Mouse (Mus musculus) CH12.LX (cell line): ENCODE measurements around the gene Xpo6. TPM values are rescaled to one million over a fixed set of nuclear protein-coding genes. Genes with fewer than 3 reads are reported as not detected.
A peak's percentile ranks its signal among the peaks of the same experiment; 100 is the strongest.

Experiments used
- DNase-seq: peaks from one replicate; pipeline ENCODE4 v3.0.0-alpha.2; 2013; ENCODE audit errors: extremely low read depth
- H3K27ac ChIP-seq: 2 replicates; pipeline ENCODE4 v1.5.1; 2012; ENCODE audit warnings: low read depth, mild to moderate bottlenecking, control low read depth, moderate library complexity; ENCODE audit not compliant: insufficient read depth
- H3K27me3 ChIP-seq: replicated peaks from 2 replicates; pipeline ENCODE3; 2012; ENCODE audit warnings: inconsistent platforms
- H3K36me3 ChIP-seq, 2 experiments: replicated peaks in 1 of 2; 2 replicates each; pipeline versions ENCODE3 to v1.6.1; 2012; ENCODE audit warnings: inconsistent platforms in 1 of 2, low read length in 1 of 2, mild to moderate bottlenecking in 1 of 2, mixed read lengths in 1 of 2, moderate library complexity in 1 of 2; ENCODE audit not compliant: control insufficient read depth in 1 of 2, insufficient read depth in 1 of 2
- H3K4me1 ChIP-seq, 2 experiments: 2 replicates each; pipeline ENCODE4 v1.6.1; 2012; ENCODE audit warnings: inconsistent platforms in 1 of 2, moderate library complexity in 1 of 2; ENCODE audit not compliant: insufficient read depth in 2 of 2, control insufficient read depth in 1 of 2
- H3K4me2 ChIP-seq: 2 replicates; pipeline ENCODE4 v1.6.1; 2012; ENCODE audit warnings: low read depth, mild to moderate bottlenecking, control low read depth; ENCODE audit not compliant: poor library complexity, insufficient read depth, severe bottlenecking
- H3K4me3 ChIP-seq, 3 experiments: fragments of 150-350 bp in 1 of 3; sonication (generic) in 1 of 3; replicated peaks in 1 of 3; 2 replicates each; pipeline versions ENCODE3 to v1.5.1; 2011 to 2012; ENCODE audit warnings: low read depth in 2 of 3, low read length in 2 of 3, mild to moderate bottlenecking in 2 of 3, moderate library complexity in 2 of 3, control low read depth in 1 of 3, improper control_type of control experiment in 1 of 3, inconsistent platforms in 1 of 3, mixed read lengths in 1 of 3; ENCODE audit not compliant: poor library complexity in 1 of 3
- H3K79me2 ChIP-seq: replicated peaks from 2 replicates; pipeline ENCODE4 v1.6.1; 2012; ENCODE audit warnings: mild to moderate bottlenecking, moderate library complexity; ENCODE audit not compliant: control insufficient read depth, poor library complexity, insufficient read depth, severe bottlenecking; ENCODE audit errors: extremely low read depth
- H3K9ac ChIP-seq: 2 replicates; pipeline ENCODE4 v1.6.1; 2012; ENCODE audit warnings: low read depth, mild to moderate bottlenecking, control low read depth, moderate library complexity; ENCODE audit not compliant: insufficient read depth
- H3K9me3 ChIP-seq: replicated peaks from 2 replicates; pipeline ENCODE3; 2012; ENCODE audit warnings: low read length, inconsistent platforms, mixed read lengths
- BHLHE40 ChIP-seq: IDR thresholded peaks from 2 replicates; pipeline ENCODE4 v1.6.1; 2011; ENCODE audit warnings: mild to moderate bottlenecking, low read depth, low read length, improper control_type of control experiment
- CHD1 ChIP-seq: IDR thresholded peaks from 2 replicates; pipeline ENCODE4 v1.6.1; 2012; ENCODE audit warnings: low read depth, low read length, improper control_type of control experiment, inconsistent platforms
- CTCF ChIP-seq, 2 experiments: IDR thresholded peaks in 1 of 2; conservative IDR thresholded peaks in 1 of 2; 2 replicates each; pipeline ENCODE4 v1.5.1; 2011 to 2012; ENCODE audit warnings: low read depth in 2 of 2, low read length in 2 of 2, improper control_type of control experiment in 1 of 2, inconsistent platforms in 1 of 2, mild to moderate bottlenecking in 1 of 2, moderate library complexity in 1 of 2
- E2F4 ChIP-seq: IDR thresholded peaks from 2 replicates; pipeline ENCODE4 v1.6.1; 2011; ENCODE audit warnings: low read depth, low read length, improper control_type of control experiment; ENCODE audit not compliant: insufficient replicate concordance
- ELF1 ChIP-seq: IDR thresholded peaks from 2 replicates; pipeline ENCODE4 v1.6.1; 2014; ENCODE audit warnings: low read depth, mild to moderate bottlenecking, inconsistent platforms, low read length, improper control_type of control experiment
- EP300 ChIP-seq: IDR thresholded peaks from 2 replicates; pipeline ENCODE4 v1.6.1; 2011; ENCODE audit warnings: low read length, improper control_type of control experiment
- GABPA ChIP-seq: IDR thresholded peaks from 2 replicates; pipeline ENCODE4 v1.6.1; 2012; ENCODE audit warnings: low read depth, low read length, improper control_type of control experiment, inconsistent platforms; ENCODE audit not compliant: insufficient replicate concordance
- HCFC1 ChIP-seq: IDR thresholded peaks from 2 replicates; pipeline ENCODE4 v1.6.1; 2012; ENCODE audit warnings: low read depth, mild to moderate bottlenecking, inconsistent platforms, low read length, improper control_type of control experiment
- IRF4 ChIP-seq: IDR thresholded peaks from 2 replicates; pipeline ENCODE4 v1.6.1; 2014; ENCODE audit warnings: low read depth, mild to moderate bottlenecking, inconsistent platforms, low read length, improper control_type of control experiment
- MAFK ChIP-seq: IDR thresholded peaks from 2 replicates; pipeline ENCODE4 v1.6.1; 2011; ENCODE audit warnings: low read length, improper control_type of control experiment; ENCODE audit not compliant: insufficient replicate concordance
- MAX ChIP-seq: IDR thresholded peaks from 2 replicates; pipeline ENCODE4 v1.6.1; 2011; ENCODE audit warnings: low read length, improper control_type of control experiment
- MAZ ChIP-seq: IDR thresholded peaks from 2 replicates; pipeline ENCODE4 v1.6.1; 2012; ENCODE audit warnings: low read depth, mild to moderate bottlenecking, inconsistent platforms, low read length, improper control_type of control experiment, moderate library complexity
- MXI1 ChIP-seq: IDR thresholded peaks from 2 replicates; pipeline ENCODE4 v1.6.1; 2011; ENCODE audit warnings: mild to moderate bottlenecking, low read depth, low read length, improper control_type of control experiment
- MYC ChIP-seq: IDR thresholded peaks from 2 replicates; pipeline ENCODE4 v1.6.1; 2011; ENCODE audit warnings: low read depth, mild to moderate bottlenecking, improper control_type of control experiment, low read length
- NELFE ChIP-seq: IDR thresholded peaks from 2 replicates; pipeline ENCODE4 v1.6.1; 2011; ENCODE audit warnings: low read depth, low read length, improper control_type of control experiment
- POLR2A ChIP-seq: IDR thresholded peaks from 2 replicates; pipeline ENCODE4 v1.6.1; 2011; ENCODE audit warnings: low read depth, mild to moderate bottlenecking, improper control_type of control experiment, low read length
- POLR2AphosphoS2 ChIP-seq: IDR thresholded peaks from 2 replicates; pipeline ENCODE4 v1.6.1; 2011; ENCODE audit warnings: low read depth, low read length, improper control_type of control experiment
- RAD21 ChIP-seq: IDR thresholded peaks from 2 replicates; pipeline ENCODE4 v1.6.1; 2011; ENCODE audit warnings: low read depth, mild to moderate bottlenecking, low read length, improper control_type of control experiment, moderate library complexity
- RCOR1 ChIP-seq: conservative IDR thresholded peaks from 2 replicates; pipeline ENCODE4 v1.6.1; 2012; ENCODE audit warnings: low read depth, mild to moderate bottlenecking, inconsistent platforms, low read length, improper control_type of control experiment
- SIN3A ChIP-seq: IDR thresholded peaks from 2 replicates; pipeline ENCODE4 v1.6.1; 2012; ENCODE audit warnings: low read length, improper control_type of control experiment, inconsistent platforms
- SMC3 ChIP-seq: IDR thresholded peaks from 2 replicates; pipeline ENCODE4 v1.6.1; 2011; ENCODE audit warnings: low read depth, low read length, improper control_type of control experiment
- TBP ChIP-seq: conservative IDR thresholded peaks from 2 replicates; pipeline ENCODE4 v1.6.1; 2011; ENCODE audit warnings: low read depth, low read length, improper control_type of control experiment
- UBTF ChIP-seq: IDR thresholded peaks from 2 replicates; pipeline ENCODE4 v1.6.1; 2012; ENCODE audit warnings: low read depth, mild to moderate bottlenecking, inconsistent platforms, low read length, improper control_type of control experiment, moderate library complexity
- ZKSCAN1 ChIP-seq: IDR thresholded peaks from 2 replicates; pipeline ENCODE4 v1.6.1; 2012; ENCODE audit warnings: low read depth, inconsistent platforms, low read length, improper control_type of control experiment, borderline replicate concordance
- ZNF384 ChIP-seq: IDR thresholded peaks from 2 replicates; pipeline ENCODE4 v1.6.1; 2012; ENCODE audit warnings: low read depth, low read length, improper control_type of control experiment, inconsistent platforms
- dilution Hi-C: fragments of 300-500 bp; cut with MboI; formaldehyde crosslinking; loops from 2 replicates; pipeline ENCODE4 v1.14.3; 2020; ENCODE audit warnings: low sequenced_read_pairs; ENCODE audit not compliant: extremely low pct_unique_long_range_greater_than_20kb, extremely low pct_ligation_motif_present
- in situ Hi-C: fragments of 300-500 bp; cut with MboI; formaldehyde crosslinking; loops from 3 replicates; pipeline ENCODE4 v1.14.3; 2019; ENCODE audit warnings: low sequenced_read_pairs, low pct_ligation_motif_present, low pct_unique_long_range_greater_than_20kb, mixed read lengths
- polyA plus RNA-seq: library from polyadenylated mRNA; unstranded; fragments of >175 nt; gene quantifications from 2 replicates; pipeline ENCODE4 v1.2.1, GENCODE M21; 2012; ENCODE audit warnings: low read depth; ENCODE audit not compliant: insufficient read length
- total RNA-seq, 2 experiments: library from RNA; depleted of rRNA; stranded (reverse); fragments of 300-350 nt in 1 of 2; fragments of >200 nt in 1 of 2; gene quantifications; 2 replicates each; pipeline ENCODE4 v1.2.3; 2012 to 2014

Gene Xpo6
- total and polyA plus RNA-seq, 3 experiments = 49.9 to 149 (median 79.1) TPM

GRCm38 (mm10) chr7:126093162-126093561 is 107.1 kb downstream of the Xpo6 start:
- TF ChIP-seq EP300 (no peak), ZKSCAN1 (no peak), SIN3A (no peak), MXI1 (no peak), MAX (no peak), ZNF384 (no peak), ELF1 (no peak), GABPA (no peak), MYC (no peak), TBP (no peak), MAZ (no peak), CHD1 (no peak)
- in situ Hi-C loops (no loop called here), dilution Hi-C loops (no loop called here)
- Histone ChIP-seq H3K4me2 (no peak overlapping the region), H3K36me3 (peaks cover 12 to 25% of the 10 kb centered on the region in 2 experiments), H3K27me3 (no peaks in the 10 kb centered on the region), H3K4me3 (no peak overlapping the region), H3K27ac (no peak overlapping the region), H3K9ac (no peak overlapping the region), H3K4me1 (peaks cover 0 to 11% of the 10 kb centered on the region in 2 experiments; a peak in 2 of 4 replicates), H3K79me2 (no peaks in the 10 kb centered on the region), H3K9me3 (peaks cover 9% of the 10 kb centered on the region)
- no peak for DNase-seq

DNA sequence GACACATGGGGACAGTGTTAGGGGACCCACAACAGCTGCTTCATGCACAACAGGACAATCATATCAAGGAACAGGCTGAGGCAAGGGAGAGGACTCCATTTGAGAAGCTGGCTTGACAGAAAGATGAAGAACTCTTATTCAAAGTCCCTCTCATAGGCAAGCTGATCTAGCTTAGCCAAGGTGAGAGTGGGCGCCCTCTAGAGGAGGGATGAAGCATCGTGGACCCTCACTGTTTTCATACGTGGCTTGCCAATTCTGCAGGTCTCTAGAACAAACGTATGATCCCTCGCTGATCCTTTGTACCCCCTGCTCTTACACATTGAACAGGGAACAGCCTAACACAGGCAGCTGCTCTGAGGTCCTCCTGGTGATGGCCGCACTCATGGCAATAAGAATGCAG is 110.5 kb downstream of the Xpo6 start:
- Histone ChIP-seq H3K9me3 (peaks cover 9% of the 10 kb centered on the region), H3K27ac (no peak overlapping the region), H3K4me3 (no peak overlapping the region), H3K4me2 (no peak overlapping the region), H3K9ac (no peak overlapping the region), H3K27me3 (no peaks in the 10 kb centered on the region), H3K36me3 (no peaks in the 10 kb centered on the region), H3K79me2 (no peaks in the 10 kb centered on the region), H3K4me1 (peaks cover 0 to 1% of the 10 kb centered on the region in 2 experiments; a peak in 2 of 4 replicates)
- TF ChIP-seq SMC3 = peak; percentile 44
- TF ChIP-seq UBTF = no peak
- TF ChIP-seq RAD21 = peak; percentile 55
- peak; percentile 78 to 93 for TF ChIP-seq CTCF (conservative IDR thresholded peaks at IDR 0.05 in 1 of 2, IDR thresholded peaks at IDR 0.05 in 1 of 2; ENCODE audit: low read depth in 2 of 2, low read length in 2 of 2)
- DNase-seq = peak; percentile 60
- in situ Hi-C loops (loop anchor here (10.0 kb wide), 1 partner anchor 325 kb away; no protein-coding TSS in a partner anchor), dilution Hi-C loops (no loop called here)

- dilution Hi-C loops = no loop called here
- peaks cover 9% of the 10 kb centered on the region for H3K9me3 ChIP-seq
- H3K79me2 ChIP-seq = no peaks in the 10 kb centered on the region
- in situ Hi-C loops = loop anchor here (10.0 kb wide), 1 partner anchor 323 kb away; no protein-coding TSS in a partner anchor
- no peaks in the 10 kb centered on the region for H3K27me3 ChIP-seq
- no peak for TF ChIP-seq POLR2AphosphoS2
- TF ChIP-seq POLR2A = no peak
- no peak for TF ChIP-seq RCOR1
- TF ChIP-seq MAFK = no peak
- no peak for TF ChIP-seq E2F4
- TF ChIP-seq MAZ = peak; percentile 91
- peak in 1 of 2 experiments; percentile 48; a peak in 2 of 4 replicates for TF ChIP-seq CTCF (conservative IDR thresholded peaks at IDR 0.05 in 1 of 2, IDR thresholded peaks at IDR 0.05 in 1 of 2; ENCODE audit: low read depth in 2 of 2, low read length in 2 of 2)
- no peak for TF ChIP-seq IRF4
- peak; percentile 5 for TF ChIP-seq RAD21
- TF ChIP-seq ZNF384 = peak; percentile 86
- no peak for TF ChIP-seq EP300
- TF ChIP-seq BHLHE40 = no peak
- no peak for TF ChIP-seq HCFC1
- no peak for TF ChIP-seq NELFE
- TF ChIP-seq, all 38 proteins: peak for 4
- no peaks in the 10 kb centered on the region for H3K36me3 ChIP-seq
- no peaks in the 10 kb centered on the region for H3K4me1 ChIP-seq
- no peak overlapping the region for H3K4me3 ChIP-seq
- H3K27ac ChIP-seq = no peak overlapping the region
- no peak overlapping the region for H3K9ac ChIP-seq
- DNase-seq = peak; percentile 24
- H3K4me2 ChIP-seq = no peak overlapping the region
Observed at GRCm38 (mm10) chr7:126088155-126088554, 112.1 kb downstream of the Xpo6 start.
